Comparison of ENCODE assay signal across 28 mouse cellular contexts in genomic region chr5:111513976-111514375, GRCm38 (mm10).
DNase-seq lines count a peak whose midpoint lies in the region; ATAC-seq and TF ChIP-seq lines count a peak whose summit lies in the region.
"Had no signal": no experiment of that assay in that cellular context is flagged by ENCODE, and none has a peak within 500 bp of the region (broad histone marks: within the 10 kb centered on the region; RNA-seq: fewer than 3 reads in every experiment).

No protein-coding gene starts in this region.

- H3K27ac ChIP-seq in forebrain, embryonic 10.5 days, result peak overlapping the region; percentile 60; the same call in 1 of the 2 replicates
- no peak overlapping the region for H3K27ac ChIP-seq in forebrain, postnatal 0 days (ENCODE audit: low read depth, low read length)
- H3K27ac ChIP-seq in heart, embryonic 10.5 days, result peak overlapping the region; percentile 33; the same call in 1 of the 2 replicates
- H3K27ac ChIP-seq in left cerebral cortex, adult 2 months, result peak overlapping the region; percentile 63
- H3K27ac ChIP-seq: embryonic facial prominence, embryonic 15.5 days; heart, adult 2 months; liver, embryonic 15.5 days; stomach, embryonic 15.5 days had no signal

- H3K27me3 ChIP-seq in forebrain, embryonic 10.5 days (ENCODE audit: poor library complexity, severe bottlenecking), result peaks cover 15% of the 10 kb centered on the region
- H3K27me3 ChIP-seq in forebrain, postnatal 0 days (ENCODE audit: insufficient read depth, low read length), result no peaks in the 10 kb centered on the region
- peaks cover 37% of the 10 kb centered on the region for H3K27me3 ChIP-seq in heart, embryonic 10.5 days (ENCODE audit: insufficient read depth, poor library complexity, severe bottlenecking)
- H3K27me3 ChIP-seq: CH12.LX had no signal

- no peak overlapping the region for H3K4me3 ChIP-seq in forebrain, embryonic 10.5 days
- H3K4me3 ChIP-seq in forebrain, postnatal 0 days (ENCODE audit: low read depth, low read length), result no peak overlapping the region
- no peak overlapping the region for H3K4me3 ChIP-seq in heart, embryonic 10.5 days
- H3K4me3 ChIP-seq in left cerebral cortex, adult 2 months, result no peak overlapping the region
- H3K4me3 ChIP-seq: embryonic facial prominence, embryonic 10.5 days; embryonic facial prominence, embryonic 15.5 days; heart, adult 2 months; liver, embryonic 15.5 days; stomach, embryonic 15.5 days had no signal

- peaks cover 63% of the 10 kb centered on the region for H3K4me1 ChIP-seq in forebrain, embryonic 10.5 days
- H3K4me1 ChIP-seq in forebrain, postnatal 0 days (ENCODE audit: insufficient read depth), result peaks cover 16% of the 10 kb centered on the region; the same call in 1 of the 2 replicates
- peaks cover 43% of the 10 kb centered on the region for H3K4me1 ChIP-seq in heart, embryonic 10.5 days

- WGBS in forebrain, embryonic 10.5 days, result 87% methylated on average over 6 of the region's 6 CpGs
- WGBS in forebrain, postnatal 0 days, result 68% methylated on average over 6 of the region's 6 CpGs
- 73% methylated on average over 6 of the region's 6 CpGs for WGBS in heart, embryonic 10.5 days

- no peak for ATAC-seq in forebrain, postnatal 0 days
- ATAC-seq: activated CD4-positive, CD25-positive, alpha-beta regulatory T cell, adult 4 months; hindbrain, embryonic 16.5 days; midbrain, embryonic 16.5 days had no signal

- TF ChIP-seq CTCF in forebrain, postnatal 0 days (IDR thresholded peaks at IDR 0.05; ENCODE audit: low read depth), result no peak
- TF ChIP-seq CTCF in left cerebral cortex, adult 2 months (IDR thresholded peaks at IDR 0.05), result no peak

- no peak overlapping the region for H3K4me2 ChIP-seq in forebrain, postnatal 0 days (ENCODE audit: low read depth)
- H3K4me2 ChIP-seq: embryonic facial prominence, embryonic 15.5 days; liver, embryonic 15.5 days; lung, embryonic 14.5 days; stomach, embryonic 15.5 days had no signal

- no peak overlapping the region for H3K9ac ChIP-seq in forebrain, postnatal 0 days
- H3K9ac ChIP-seq: embryonic facial prominence, embryonic 15.5 days; liver, embryonic 15.5 days; lung, embryonic 14.5 days; stomach, embryonic 15.5 days had no signal

- DNase-seq in forebrain, embryonic 10.5 days (ENCODE audit: extremely low spot score, low spot score), result no peak
- no peak for DNase-seq in forebrain, postnatal 0 days
- DNase-seq in heart, embryonic 10.5 days (ENCODE audit: low spot score), result no peak
- DNase-seq in heart, adult 9 months (ENCODE audit: low spot score in 2 of 2), result no peak
- DNase-seq in left cerebral cortex, adult 2 months (ENCODE audit: extremely low spot score in 1 of 2, low spot score in 2 of 2), result no peak
- no peak for DNase-seq in left cerebral cortex, adult 18-20 months (ENCODE audit: low spot score in 2 of 2)
- DNase-seq in telencephalon, adult 2 months (ENCODE audit: low read depth, low spot score), result peak; percentile 82
- DNase-seq: adrenal gland, adult 2 months; adrenal gland, postnatal 36 days; cerebellum, adult 2 months; cerebellum, postnatal 14 days; heart, adult 2 months; heart, postnatal 10 days; kidney, adult 18-20 months; kidney, postnatal 36 days; layer of hippocampus, postnatal 36 days; liver; lung, embryonic 14.5 days; lung, postnatal 14 days; thymus, postnatal 14 days had no signal

- intact Hi-C loops in left cerebral cortex, adult 2 months (cut with DNase I), result loop anchor here (2.0 kb wide), 1 partner anchor 91 kb away; no protein-coding TSS in a partner anchor

- H3K9me3 ChIP-seq in forebrain, embryonic 10.5 days, result no peaks in the 10 kb centered on the region
- H3K9me3 ChIP-seq in forebrain, postnatal 0 days (ENCODE audit: low read length), result no peaks in the 10 kb centered on the region
- H3K9me3 ChIP-seq in heart, embryonic 10.5 days, result no peaks in the 10 kb centered on the region
- H3K9me3 ChIP-seq: embryonic facial prominence, embryonic 10.5 days; embryonic facial prominence, embryonic 15.5 days; liver, embryonic 15.5 days; stomach, embryonic 15.5 days had no signal

- H3K36me3 ChIP-seq in forebrain, embryonic 10.5 days (replicated peaks), result no peaks in the 10 kb centered on the region
- no peaks in the 10 kb centered on the region for H3K36me3 ChIP-seq in forebrain, postnatal 0 days (ENCODE audit: insufficient read depth)
- H3K36me3 ChIP-seq in heart, embryonic 10.5 days, result no peaks in the 10 kb centered on the region
- H3K36me3 ChIP-seq: embryonic facial prominence, embryonic 10.5 days; embryonic facial prominence, embryonic 15.5 days; liver, embryonic 15.5 days; stomach, embryonic 15.5 days had no signal
